Mouse (Mus musculus) liver, embryonic 14 days (tissue): ENCODE data around the gene Hist1h2bh. TPM values are rescaled to one million over a fixed set of nuclear protein-coding genes. Genes with fewer than 3 reads are reported as not detected.

Experiments used
- polyA plus RNA-seq: library from polyadenylated mRNA; depleted of rRNA; stranded (reverse); fragments of >200 nt; gene quantifications from 2 replicates; pipeline ENCODE4 v1.2.3, GENCODE M21; 2012; rRNA removed

Gene Hist1h2bh
- 6.3 and 6.5 TPM in 2 replicates for polyA plus RNA-seq

GRCm38 (mm10) chr13:23542999-23543607 is at the start of gene Hist1h2bh:
TSS of gene Hist1h2bh (minus strand) at chr13:23543392.

GRCm38 (mm10) chr13:23581408-23582218 is 38.4 kb upstream of the Hist1h2bh start, which contains the start of gene Hist1h4d:
TSS of gene Hist1h4d (plus strand) at chr13:23581598.

GRCm38 (mm10) chr13:23575271-23575851 is 32.2 kb upstream of the Hist1h2bh start, which contains the start of gene Hist1h3d:
TSS of gene Hist1h3d (plus strand) at chr13:23575763.

GRCm38 (mm10) chr13:23573898-23574524 is 30.8 kb upstream of the Hist1h2bh start, which contains the start of the genes Hist1h2bf and Hist1h2ad:
TSS of gene Hist1h2bf (minus strand) at chr13:23574196.
TSS of gene Hist1h2ad (plus strand) at chr13:23574381.

GRCm38 (mm10) chr13:23571022-23571503 is 27.9 kb upstream of the Hist1h2bh start, which contains the start of the genes Hist1h2ae and Hist1h2bg:
TSS of gene Hist1h2ae (minus strand) at chr13:23571220.
TSS of gene Hist1h2bg (plus strand) at chr13:23571396.

GRCm38 (mm10) chr13:23561883-23562659 is 18.9 kb upstream of the Hist1h2bh start, which contains the start of gene Hist1h3e:
TSS of gene Hist1h3e (minus strand) at chr13:23562369.

GRCm38 (mm10) chr13:23552962-23553361 is 9.8 kb upstream of the Hist1h2bh start, which contains the start of gene Hist1h1d:
TSS of gene Hist1h1d (plus strand) at chr13:23553262.

GRCm38 (mm10) chr13:23551146-23551834 is 8.1 kb upstream of the Hist1h2bh start, which contains the start of gene Hist1h4f:
TSS of gene Hist1h4f (minus strand) at chr13:23551648.

GRCm38 (mm10) chr13:23543965-23544786 is 984 bp upstream of the Hist1h2bh start, which contains the start of gene Hist1h3f:
TSS of gene Hist1h3f (plus strand) at chr13:23544052.

GRCm38 (mm10) chr13:23535137-23536075 is 7.8 kb downstream of the Hist1h2bh start, which contains the start of gene Hist1h3g:
TSS of gene Hist1h3g (plus strand) at chr13:23535422.

GRCm38 (mm10) chr13:23533560-23534367 is 9.4 kb downstream of the Hist1h2bh start, which contains the start of gene Hist1h2af:
TSS of gene Hist1h2af (plus strand) at chr13:23533906.

GRCm38 (mm10) chr13:23530901-23531875 is 12.0 kb downstream of the Hist1h2bh start, which contains the start of gene Hist1h4h:
TSS of gene Hist1h4h (plus strand) at chr13:23531050.

